Mouse (Mus musculus) right cerebral cortex, postnatal 4 days (tissue): ENCODE data around the gene Brinp2.

Experiments used
- DNase-seq: peaks from one replicate; pipeline ENCODE4 v3.0.0-alpha.2; 2022

Brinp2 gene

DNA sequence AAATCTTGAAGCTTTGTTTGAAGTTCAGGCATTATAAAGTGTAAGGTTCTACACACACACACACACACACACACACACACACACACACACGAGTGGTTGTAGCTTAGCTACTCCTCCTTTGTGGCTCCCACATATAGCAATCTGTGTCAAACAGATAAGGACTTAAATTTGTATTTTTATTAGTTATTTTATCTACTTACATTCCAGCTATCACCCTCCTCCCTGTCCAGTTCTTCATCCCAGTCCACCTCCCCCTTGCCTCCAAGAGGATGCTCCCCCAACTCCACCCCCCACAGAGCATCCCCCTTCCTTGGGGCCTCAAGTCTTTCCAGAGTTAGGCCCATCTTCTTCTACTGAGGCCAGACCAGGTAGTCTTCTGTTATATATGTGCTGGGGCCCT lies 137.4 kb downstream of the Brinp2 start:
- no peak for DNase-seq

DNA sequence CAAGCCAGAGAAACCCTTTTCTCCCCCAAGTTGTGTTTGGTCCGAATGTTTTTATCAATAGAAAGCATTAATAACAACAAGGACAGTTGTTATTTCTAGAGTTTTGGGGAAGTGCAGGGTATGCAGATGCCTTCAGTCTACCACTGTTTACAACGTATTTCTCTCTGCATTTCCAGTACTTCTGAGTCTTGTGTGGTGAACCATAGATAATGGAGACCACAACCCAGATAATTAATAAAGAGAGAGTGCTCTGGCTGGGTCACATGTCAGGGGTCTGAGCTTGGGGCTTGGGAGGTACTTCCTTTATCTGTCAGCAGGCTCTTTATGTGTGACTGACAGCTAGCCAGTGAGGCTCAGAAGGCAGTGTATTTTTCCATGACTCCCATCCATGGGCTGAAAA lies 137.8 kb downstream of the Brinp2 start:
- DNase-seq = no peak

DNA sequence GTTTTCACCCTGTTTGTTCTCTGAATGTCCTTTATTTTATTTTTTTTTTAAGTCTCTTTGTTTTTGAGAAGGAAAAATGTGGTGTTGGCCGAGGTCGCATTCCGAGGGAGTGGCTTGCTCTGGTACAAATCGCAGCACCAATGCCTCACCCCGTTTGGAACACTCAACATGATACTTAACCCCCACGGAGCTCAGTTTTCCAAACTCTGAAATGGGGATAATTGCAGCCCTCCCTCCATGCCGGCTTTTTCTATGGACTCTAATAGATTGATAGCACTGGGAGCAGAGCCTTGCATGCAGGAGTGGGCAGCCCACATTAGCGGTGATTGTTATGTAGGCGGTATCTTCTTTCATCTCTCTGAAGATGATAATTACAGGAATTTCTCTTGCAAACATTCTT lies 140.5 kb downstream of the Brinp2 start:
- no peak for DNase-seq

DNA sequence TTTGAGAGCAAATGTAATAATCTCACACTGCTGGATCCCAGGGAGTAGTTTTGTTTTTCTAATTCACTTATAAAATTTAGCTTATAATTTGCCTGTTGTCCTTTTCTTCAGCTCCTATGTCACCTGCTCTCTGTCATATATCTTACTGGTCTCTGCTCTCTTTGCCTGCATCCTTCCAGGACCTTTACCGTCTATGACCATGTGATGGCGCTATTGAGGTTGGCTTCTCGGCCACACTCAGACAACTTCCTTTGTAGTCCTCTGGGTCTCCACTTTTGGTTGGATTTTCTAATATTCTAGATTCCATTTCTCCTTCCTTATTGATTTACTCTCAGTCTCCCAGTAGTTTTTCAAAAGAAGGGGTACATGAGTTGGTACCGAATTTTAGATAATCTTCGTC lies 141.4 kb downstream of the Brinp2 start:
- no peak for DNase-seq

DNA sequence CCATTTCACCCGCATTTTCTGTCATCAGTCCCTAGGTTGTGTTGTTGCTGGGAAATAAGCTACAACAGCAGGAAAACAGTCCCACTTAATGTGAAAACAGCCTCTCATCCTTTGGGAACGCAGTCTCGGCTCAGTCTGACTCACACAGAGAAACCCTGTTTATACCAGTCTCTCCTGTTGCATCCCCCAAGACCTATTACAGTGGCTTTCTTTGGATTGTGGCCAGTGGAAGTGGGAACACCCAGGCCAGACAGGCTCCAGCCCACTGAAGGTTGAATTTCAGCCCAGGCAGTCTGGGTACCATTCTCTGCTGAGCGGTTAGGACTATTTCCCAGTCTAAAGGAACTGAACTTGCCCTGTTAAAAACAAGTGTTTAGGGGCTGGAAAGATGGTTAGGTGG lies 142.4 kb downstream of the Brinp2 start:
- no peak for DNase-seq

GRCm38 (mm10) chr1:158207620-158208019 lies 148.5 kb downstream of the Brinp2 start:
- DNase-seq = no peak

DNA sequence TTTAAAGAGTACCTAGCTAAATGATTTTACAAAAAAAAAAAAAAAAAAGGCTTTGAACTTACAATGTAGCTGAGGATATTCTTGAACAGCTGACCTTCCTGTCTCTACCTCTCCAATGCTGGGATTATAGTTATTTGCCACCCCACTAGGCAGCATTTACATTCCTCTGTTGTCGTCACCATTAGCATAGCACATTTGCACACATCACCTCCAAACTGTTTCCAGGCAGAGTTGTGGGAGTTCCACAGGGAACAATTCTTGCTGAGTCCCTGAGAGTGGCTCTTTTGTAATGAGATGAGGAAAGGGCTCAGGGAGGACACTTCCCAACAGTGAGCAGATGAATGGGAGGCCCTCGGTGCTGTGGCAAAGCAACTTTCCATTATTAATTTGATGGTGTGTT lies 153.2 kb downstream of the Brinp2 start:
- no peak for DNase-seq
